Mouse (Mus musculus) fat pad, adult 2 months (tissue): ENCODE data around the gene Cuedc2.

Experiments used
- DNase-seq: peaks from one replicate; pipeline ENCODE4 v3.0.0-alpha.2; 2011; ENCODE audit warnings: low read depth, low spot score; ENCODE audit errors: extremely low read depth

Gene Cuedc2

DNA sequence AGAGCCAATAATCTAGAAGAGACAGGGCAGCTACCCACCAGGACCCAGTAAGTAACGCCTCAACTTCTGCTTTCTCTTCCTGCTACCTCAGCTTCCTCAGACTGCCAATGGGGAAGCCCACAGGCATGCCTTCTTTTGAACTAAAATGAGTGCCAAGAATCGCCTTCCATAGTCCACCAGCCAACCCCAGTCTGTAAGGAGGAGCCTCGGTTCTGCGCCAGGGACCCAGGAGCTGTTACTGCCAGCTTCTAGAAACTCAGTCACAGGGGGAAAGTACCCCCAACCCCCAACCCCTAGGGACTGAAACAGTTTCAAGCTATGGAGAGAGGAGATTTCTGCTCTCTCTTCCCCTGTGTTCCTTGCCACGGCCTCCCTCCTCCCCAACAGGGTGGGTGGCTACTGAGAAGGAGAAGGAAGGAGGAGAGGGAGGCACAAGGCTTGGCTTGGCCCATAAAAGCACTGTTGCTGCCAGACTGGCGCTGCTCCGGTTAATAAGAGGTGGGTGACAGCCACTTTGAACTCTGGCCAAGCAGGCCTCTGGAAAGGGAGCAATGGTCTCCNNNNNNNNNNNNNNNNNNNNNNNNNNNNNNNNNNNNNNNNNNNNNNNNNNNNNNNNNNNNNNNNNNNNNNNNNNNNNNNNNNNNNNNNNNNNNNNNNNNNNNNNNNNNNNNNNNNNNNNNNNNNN is 927 bp upstream of the Cuedc2 start:
- DNase-seq: no peak

DNA sequence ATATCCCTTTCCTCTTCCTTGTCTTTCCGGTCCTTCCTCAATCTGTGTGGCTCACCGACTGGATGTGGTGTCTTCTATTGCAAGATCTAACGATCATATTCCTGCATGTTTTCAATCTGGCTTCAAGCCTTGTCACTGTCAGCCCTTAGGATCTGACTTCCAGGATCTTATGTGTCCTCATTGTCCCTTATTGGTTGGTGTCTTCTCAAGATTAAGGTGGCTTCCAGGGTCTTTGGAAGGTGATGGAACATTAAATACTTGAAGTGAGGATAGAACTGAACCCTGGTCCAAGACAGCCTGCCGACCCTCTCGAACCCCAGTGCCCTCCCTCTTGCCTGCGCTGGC is 412 bp upstream of the Cuedc2 start:
- DNase-seq: no peak

DNA sequence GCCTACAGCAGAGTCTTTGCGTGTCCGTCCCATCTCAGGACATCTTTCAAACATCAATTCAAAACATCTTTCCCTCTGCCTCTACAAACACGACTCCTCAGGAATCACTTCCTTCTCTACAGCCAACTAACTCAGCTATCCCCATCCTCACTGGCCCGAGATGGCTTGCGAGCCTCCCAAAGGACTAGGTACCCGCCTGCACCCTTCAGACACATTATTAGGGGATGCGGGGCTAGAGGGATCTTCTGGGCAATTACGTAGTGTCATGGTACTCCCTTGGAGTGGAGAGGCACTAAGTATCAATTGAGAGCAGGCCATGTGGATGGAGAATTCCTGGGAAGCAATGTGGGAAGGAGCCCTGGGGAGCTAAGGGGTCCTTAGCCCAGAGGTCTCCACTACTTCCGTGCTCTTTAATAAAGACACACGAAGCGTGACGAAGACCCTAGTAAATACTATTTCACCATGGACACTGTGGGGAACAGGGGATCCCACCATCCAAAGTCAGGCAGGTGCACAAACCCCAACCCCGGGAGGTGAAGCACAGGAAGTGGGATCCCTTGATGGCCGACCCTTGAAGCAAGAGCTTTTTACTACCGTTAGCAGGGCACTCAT is 677 bp downstream of the Cuedc2 start:
- DNase-seq: no peak

DNA sequence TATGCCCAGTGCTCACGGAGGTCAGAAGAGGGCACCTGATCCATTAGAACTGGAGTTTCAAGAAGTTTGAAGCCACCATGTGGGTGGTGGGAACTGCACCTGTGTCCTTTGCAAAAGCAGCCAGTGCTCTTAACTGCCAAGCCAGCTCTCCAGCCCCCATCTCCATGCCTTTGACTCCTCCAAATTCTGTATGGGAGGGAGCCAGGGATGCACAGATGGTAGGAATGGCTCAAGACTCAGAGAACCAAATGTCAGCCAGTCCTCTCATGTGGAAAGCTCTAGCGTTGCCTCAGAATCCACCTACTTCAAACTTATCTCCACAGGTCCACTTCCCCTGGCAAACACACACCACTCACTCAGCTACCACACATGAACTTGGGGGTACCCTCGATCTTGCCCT is 4.6 kb downstream of the Cuedc2 start:
- no peak for DNase-seq

DNA sequence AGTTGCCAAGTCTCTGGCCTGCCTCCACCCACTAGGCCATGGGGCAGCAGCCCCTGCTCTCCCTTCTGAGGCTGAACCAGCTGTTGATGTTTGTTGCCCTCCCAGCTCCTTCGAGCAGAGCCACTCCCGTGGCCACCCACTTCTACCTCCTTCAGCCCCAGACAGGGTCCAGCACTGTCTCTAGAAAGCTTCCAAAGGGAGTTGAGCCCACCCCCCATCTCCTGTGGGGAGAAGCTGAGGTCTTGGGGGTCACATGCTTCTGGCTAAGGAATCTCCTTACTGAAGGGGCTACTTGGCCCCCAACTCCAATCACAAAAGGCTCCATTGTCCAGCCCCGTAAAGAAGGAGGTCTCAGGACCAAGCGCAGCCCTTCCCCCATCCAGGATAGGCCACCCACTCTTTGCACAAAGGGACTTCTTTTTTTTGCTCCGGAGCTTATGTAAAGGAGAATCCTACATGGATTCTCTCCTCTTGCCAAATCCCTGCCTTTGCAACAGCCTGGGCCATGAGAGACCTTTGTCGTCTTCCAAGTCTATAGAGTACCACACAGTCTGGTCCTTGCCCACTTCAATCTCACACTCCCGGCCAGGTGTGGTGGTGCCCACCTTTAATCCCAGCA is 5.7 kb downstream of the Cuedc2 start:
- DNase-seq: no peak

DNA sequence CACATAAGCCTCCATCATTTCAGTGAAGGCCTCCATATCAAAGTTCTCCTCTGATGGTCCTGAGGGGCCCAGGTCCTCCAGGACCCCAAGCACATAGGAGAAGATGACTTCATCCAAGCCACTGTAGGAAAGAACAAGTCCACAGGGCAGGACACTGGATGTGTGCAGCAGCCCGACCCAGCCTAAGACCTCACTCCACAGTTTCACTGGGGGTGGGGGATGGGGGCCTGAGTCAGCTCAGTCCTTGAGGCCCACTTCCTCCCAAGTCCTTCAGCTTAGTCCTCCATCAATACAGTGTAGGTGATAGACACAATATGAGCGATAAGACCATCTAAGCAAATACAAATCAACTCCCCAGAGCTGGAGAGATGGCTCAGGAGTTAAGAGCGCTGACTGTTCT is 6.6 kb downstream of the Cuedc2 start:
- DNase-seq: no peak

DNA sequence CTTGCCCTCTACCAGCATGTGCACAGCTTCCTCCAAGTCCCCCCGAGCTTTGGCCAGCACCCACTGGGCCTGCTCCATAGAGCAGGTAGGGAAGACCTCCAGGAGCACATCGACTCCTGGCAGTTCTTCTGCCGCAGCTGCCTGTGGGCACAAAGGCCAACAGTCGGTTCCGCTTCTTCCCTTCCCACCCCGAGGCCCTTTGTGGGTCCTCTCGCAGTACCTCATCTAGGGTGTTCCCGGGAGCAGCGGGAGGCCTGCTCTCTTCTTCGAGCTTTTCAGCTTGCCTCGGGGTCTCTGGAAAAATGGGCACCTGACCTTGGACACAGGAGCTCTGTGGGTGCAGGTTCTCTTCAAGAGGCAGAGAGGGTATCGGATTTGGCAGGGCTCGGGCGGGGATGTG is 7.2 kb downstream of the Cuedc2 start:
- DNase-seq: no peak

DNA sequence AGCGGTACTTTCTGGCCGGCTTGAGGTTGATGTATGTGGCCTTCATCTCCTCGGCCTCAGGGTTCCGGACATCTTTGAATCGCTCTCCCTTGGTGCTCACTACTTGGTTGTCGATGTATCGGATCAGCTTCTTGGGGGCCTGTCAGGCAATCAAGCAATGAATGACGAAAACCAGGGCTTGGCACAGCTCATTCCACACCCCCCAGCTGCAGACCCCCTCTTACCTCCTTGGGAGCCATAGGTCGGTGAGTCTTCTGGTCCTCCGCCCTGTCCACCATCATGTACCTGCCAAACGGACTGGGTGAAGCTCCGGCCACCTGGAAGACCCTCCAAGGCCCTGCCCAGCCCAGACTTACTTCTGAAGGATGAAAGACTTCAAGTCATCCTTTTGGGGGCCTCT is 7.8 kb downstream of the Cuedc2 start:
- no peak for DNase-seq

DNA sequence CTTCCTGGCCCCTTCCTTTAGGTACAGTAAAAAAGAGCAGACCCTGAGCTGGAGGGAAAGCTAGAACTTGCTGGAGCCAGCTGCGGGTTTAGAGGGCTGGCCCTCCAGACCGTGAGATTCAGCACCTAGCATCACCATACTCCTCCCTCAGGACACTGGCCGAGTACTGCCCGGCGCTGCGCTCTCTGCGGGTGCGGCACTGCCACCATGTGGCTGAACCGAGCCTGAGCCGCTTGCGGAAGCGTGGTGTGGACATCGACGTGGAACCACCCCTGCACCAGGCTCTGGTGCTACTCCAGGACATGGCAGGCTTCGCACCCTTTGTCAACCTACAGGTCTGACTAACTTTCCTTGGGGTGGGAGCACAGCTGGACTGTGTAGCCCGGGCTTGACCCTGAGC is 8.6 kb downstream of the Cuedc2 start:
- no peak for DNase-seq

DNA sequence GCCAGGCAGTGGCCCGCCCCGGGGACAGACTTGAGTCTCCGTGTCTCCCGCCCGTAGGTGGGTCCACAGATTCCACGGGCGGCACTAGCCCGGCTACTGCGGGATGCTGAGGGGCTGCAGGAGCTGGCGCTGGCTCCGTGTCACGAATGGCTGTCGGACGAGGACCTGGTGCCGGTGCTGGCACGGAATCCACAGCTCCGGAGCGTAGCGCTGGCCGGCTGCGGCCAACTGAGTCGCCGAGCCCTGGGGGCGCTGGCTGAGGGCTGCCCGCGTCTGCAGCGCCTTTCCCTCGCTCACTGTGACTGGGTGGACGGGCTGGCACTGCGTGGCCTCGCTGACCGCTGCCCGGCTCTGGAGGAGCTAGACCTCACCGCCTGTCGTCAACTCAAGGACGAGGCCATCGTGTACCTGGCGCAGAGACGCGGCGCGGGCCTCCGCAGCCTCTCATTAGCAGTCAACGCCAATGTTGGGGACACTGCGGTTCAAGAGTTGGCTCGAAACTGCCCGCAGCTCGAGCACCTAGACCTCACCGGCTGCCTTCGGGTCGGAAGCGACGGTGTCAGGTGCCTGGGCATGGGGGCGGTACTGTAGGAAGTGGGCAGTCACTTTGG is 9.4 kb downstream of the Cuedc2 start:
- no peak for DNase-seq

DNA sequence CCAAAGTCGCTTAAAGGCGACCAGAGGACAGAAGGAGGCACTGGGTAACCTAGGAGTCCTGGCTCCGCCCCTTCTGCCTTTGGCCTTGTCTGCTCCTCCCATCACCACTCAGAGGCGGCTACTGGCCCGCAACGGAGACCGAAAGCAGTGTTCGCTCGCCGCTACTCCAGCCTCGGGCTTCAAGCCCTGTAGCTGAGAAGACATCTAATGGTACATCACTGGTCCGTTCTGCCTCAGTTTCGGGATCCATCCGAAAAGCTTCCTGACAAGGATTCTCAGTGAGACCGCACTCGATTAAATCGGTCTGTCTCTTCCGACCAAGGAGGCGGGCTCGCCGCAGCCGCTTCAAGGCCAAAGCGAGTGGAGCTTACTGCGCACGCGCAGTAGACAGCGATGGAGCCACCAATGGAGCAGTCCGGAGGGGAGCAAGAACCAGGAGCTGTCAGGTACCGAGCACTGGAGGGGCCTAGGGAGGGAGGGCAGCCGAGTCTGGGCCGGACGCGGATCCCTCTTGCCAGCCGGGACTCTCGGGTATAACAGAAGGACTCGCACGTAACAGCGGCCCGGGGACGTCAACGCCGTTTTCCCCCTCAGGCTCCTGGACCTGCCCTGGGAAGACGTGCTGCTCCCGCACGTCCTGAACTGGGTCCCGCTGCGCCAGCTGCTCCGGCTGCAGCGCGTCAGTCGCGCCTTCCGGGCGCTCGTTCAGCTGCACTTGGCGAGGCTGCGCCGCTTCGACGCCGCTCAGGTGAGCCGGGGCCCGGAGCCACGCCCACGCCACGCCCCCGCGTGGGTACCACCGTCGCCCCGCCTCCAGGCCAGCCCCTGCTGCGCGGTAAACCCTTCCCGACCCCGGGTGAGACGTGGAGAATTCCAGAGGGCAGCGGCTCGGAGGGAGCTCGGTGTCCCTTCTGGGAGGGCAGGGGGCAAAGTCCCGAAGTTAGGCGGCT is 10.1 kb downstream of the Cuedc2 start, which contains the start of gene Fbxl15:
Fbxl15 (plus strand) TSS at position 104 of the 950 bp plus-strand sequence.
- DNase-seq: no peak

DNA sequence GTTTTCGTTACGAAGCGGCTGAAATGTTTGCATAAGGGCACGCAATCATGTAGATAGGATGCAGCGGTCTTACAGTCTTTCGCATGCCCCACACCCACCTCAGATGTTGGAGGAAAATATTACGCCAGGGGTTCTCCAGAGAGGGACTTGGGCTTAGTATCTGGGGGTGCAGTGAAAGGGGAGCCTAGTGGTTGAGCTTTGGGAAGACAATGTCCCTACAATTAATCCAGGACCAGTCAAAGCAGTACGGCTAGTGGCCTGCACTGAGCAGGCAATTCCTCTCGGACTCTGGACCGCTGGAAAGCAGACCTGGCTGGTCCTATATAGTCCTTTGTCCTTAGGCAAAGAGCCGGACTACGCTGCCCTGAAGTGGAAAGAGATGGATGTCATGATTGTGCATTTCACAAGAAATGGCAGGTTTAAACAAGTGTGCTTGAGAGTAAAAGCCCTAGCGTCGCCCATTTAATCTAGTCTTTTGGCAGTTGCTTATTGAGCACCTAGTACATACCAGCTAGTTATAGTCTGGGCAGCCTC is 10.9 kb downstream of the Cuedc2 start:
- DNase-seq: no peak

DNA sequence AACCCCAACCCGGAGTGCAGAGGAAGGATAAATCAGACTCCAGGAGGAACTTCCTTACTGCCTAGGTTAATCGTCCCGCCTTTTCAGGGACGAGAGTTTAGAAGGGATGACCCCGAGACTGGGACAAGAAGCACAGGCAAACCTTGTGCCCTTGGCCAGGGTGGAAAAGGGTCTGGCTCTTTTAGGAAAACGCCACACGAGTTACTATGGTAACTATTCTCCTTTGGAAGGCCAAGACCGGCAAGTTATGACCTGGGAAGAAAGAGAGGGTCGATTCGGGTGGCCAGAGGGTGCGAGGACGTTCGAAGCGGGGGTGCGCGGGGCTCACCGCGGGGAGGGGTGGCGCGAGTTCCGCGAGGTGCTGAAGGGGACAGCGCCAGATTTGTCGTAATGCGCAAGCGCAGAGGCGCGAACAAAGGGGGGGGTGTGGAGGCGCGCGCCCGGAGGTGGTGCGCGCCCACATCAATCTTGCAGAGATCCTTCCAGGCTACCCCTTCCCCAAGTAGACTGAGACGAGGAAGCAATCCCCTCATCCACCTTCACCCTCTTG is 11.7 kb downstream of the Cuedc2 start, which contains the start of gene Psd:
Psd (minus strand) TSS at position 401 of the 550 bp plus-strand sequence.
- DNase-seq: no peak

DNA sequence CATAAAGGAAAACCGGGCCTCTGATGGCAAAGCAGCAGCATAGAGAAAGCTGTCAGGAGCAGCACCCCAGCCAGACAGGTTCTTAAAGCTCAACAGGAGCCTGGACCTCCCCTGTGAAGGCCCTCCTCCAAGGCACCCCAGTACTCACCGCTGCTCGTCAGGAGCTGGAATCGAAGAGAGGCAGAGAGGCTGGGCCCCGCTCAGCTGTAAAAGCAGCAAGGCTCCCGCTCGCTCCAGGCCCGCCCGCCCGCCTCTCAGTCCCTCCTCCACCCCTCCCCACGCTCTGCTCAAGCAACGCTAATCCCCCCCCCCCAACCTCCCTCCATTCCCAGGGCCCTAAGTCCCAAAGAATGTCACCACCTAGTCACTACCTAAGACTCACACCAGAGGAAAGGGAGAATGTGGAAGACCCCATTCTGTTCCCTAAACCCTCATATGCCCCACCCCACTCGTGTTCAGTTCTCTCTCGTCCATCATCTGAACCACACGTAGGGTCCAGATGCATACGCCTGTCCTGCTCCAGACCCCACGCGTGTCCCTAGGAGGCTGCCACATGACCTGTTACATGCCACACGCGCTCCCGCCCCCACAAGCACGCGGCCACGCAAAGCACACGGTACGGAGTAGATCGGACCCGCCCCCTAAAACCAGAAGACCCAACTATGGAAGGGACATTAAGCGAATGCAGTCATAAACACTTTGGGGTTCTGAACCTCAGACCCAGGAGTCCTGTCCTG is 12.3 kb downstream of the Cuedc2 start:
- DNase-seq: no peak

DNA sequence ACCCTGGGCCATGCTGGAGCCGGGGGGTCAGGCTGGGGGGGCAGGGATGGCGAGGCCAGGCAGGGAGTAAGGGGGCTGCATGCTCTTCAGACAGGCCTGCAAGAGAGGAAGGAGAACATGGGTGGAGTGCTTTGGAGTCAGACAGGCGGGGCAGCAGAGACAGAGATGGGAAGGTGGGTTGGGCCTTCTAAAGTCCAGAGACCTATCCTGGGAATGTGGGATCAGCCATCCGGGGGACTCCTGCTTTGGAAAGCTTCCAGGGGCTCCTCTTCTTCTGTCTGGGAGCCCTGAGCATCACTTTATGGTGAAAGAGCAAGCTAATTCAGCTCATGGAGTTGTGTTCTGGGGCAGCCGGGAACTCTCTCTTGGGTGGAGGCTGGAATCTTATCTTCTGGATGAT is 13.6 kb downstream of the Cuedc2 start:
- no peak for DNase-seq

DNA sequence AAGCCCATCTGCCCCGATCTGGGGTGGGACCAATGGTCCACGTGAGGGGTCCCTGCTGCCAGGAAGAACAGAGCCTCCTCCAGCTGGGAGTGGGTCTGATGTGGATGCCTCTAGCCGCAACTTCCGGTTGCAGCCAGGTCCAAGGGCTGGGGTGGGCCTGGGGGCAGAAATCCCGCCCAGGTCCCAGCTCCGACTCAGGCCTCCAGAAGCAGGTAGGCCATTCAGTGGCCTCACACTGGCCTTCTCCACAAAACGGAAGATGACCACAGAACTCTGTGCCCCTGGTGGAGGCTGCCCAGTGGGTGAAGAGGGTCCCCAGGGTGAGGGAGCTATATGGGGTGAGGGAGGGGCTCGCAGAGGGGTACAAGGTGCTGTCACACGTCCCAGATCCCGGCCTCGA is 14.1 kb downstream of the Cuedc2 start:
- DNase-seq: no peak

DNA sequence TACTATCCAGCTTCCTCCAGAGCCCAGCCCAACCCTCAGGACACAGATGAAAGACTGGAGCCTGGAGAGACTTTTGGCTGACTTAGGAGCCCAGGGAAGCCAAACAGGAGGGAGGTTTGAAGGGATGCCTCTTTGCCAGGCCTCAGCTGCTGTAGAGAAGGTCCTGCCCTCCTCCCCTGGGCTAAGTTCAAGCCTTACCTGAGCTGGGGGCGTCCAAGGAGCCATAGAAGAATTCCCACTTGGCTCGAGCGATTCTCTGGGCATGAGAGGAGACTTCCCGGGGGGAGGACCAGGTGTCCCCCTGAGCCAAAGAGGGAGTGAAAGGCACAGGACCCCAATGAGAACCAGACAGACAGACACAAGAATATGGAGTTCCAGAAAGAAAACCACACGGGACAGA is 14.8 kb downstream of the Cuedc2 start:
- no peak for DNase-seq

DNA sequence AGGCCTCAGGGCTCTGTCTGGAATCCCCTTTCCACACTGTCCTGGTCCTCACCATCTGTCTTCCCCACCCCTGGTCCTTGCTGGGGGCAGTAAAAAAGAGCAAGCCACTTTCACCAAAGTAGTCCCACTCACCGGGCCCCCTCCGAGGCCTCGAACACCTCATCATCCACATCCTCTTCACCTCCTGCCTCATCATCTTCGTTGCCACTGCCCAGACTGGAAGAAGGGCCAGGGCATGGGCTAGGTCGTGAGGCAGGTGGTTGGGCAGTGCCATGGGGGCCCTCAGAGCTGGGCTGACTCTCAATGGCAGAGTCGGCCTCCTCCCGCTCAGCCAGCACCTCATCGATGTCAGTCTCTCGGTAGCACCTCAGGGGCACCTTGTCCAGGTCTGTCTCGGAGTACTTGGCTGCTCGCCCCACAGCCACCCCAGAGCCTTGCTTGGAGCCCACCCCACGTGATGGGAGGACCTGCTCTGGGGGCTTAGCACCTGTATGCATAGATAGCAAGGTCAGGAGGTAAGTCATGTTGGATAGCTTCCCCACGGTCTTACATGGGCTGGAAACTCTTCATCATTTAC is 15.4 kb downstream of the Cuedc2 start:
- DNase-seq: no peak
